Mouse (Mus musculus): ENCODE data around the gene Foxp4.
A peak's percentile ranks its signal among the peaks of the same experiment; 100 is the strongest.

Foxp4 gene

DNA sequence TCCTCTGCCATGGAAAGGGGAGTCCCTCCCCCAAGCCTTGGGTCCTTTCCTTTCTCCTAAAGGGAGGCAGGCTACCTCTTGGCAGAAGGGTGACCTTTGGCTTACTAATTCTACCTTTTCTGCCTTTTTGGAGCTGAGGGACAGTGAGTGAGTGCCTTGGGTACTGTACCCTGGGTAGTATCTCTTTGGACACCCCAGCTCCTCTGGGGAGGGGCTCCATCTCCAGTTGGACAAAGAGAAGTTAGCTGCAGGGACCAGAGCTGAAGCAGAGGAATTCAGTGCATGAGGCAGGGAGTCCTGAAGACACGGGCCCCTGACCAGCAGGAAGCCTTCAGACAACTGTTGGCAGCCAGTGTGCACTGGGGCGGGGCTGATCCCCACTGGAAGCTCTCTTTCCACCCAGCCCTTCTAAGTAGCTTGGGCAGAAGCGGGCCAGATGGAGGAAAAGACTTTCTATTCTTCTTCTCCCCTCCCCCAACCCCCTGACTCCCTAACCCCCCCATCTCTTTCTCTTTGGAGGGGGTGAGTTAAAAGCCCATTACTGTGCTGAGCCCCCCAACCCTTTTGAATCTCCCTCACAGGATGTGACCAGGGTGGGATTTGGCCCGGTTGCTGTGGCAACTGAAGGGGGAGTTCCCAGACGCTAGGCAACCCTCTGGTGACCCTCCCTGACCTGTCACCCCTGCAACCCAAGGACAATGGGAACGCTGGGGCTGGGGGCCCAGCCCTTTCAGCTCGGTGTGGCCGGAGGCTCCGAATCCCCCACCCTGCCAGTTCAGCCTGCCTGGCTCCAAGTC, 26.3 kb downstream of the Foxp4 start:
- DNase-seq (ENCODE audit: low spot score in 2 of 2) = no peak

DNA sequence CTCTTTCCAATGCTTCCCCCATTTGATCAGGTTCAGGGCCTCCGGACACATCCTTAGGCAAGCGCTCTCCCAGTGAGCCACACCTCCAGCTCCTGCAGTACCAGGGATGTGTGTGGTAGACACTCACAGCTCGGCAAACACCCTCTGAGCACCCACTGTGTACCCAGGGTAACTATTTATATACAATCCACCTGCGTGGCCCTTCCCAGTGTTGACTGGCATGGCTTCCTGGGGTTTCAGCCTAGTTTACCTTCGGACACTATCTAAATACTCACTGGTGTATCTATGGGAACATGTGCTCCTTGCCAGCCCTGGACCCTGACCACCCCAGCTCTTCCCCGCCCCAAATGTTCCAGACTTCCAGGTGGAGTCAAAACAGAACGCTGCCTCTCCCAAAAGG, 34.7 kb downstream of the Foxp4 start:
- DNase-seq (ENCODE audit: low spot score in 2 of 2) = no peak

DNA sequence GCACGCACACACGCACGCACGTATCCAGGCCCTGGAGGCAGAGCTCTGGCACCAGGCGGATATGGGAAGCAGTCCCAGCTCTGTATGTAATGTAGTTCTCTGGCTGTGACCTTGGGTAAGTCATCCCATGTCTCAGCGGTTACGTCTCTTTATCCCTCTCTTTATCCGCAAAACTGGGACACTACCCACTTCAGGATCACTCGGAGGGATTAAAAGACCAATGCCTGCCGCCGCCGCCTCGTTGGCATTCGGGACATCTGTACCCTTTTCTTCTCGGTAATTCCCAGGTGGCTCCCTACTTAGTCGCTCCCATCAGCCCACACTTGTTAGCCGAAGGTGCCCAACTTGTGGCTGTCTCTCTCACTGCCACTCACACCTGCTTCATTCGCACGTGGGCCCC, 35.2 kb downstream of the Foxp4 start:
- no peak for DNase-seq (ENCODE audit: low spot score in 2 of 2)

DNA sequence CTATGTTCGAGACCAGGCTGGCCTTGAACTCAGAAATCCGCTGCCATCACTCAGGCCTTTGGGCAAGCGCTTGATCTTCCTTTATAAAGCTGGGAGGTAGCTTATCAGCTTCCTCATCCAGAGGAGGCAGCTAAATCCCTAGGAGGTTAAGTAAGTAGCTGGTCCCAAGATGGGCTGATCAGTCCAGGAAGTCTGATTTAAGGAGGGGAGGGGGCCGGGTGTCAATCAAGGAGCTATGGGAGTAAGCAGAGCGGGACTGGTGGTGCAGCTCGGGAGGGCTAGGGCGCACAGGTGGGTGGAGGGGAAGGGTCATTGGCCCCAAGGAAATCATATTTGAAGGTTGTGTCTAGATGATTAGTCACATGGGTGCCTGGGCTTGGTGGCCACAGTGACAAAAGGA, 35.8 kb downstream of the Foxp4 start:
- no peak for DNase-seq (ENCODE audit: low spot score in 2 of 2)

DNA sequence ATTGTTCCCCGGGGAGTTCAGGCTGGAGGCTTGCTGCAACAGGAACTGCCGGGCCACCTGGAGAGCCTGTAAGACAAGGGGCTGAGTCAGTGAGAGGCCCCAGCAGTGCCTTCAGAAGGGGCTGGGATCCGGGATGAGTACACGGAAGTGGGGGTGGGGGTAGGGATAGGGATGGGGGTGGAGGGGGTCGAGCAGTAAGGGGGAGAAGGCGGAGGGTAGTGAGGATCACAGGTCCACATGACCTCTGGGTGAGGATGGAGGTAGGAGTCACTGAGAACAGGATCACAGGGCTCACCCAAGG, 36.3 kb downstream of the Foxp4 start:
- no peak for DNase-seq (ENCODE audit: low spot score in 2 of 2)

DNA sequence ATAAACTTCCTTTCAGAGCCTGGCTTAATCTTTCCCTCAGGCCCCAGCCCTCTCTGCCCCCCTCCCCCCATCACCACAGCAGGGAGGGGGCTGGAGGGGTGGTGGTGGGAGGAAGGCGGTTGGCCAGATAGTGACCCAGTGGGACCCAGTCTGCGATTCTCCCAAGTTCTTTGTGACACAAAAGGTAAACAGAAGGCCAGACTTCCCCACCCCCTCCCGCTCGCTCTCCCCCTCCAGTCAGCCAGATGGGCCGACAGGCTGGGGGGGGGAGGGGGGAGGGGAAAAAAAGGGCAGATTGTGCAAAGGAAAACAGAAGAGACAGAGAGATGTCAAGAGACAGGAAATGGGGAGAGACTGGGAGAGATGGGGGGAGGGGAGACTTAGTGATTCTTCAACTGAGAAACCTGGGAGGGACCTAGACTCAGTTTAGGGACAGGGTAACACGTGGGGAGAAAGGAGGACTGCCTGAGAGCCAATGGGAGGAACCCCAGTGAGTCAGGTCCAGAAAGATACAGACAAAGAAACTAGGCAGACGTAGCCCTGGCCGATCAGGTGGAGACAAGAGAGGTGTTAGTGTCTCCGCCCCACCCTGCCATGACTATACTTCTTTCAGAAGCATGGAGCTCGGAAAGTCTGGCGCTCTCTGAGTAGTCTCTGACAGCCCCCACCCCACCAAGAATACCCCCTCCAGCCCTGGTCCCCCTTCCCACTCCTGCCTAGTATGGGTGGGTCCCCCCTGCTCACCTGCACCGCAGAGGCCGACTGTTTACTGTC, 36.9 kb downstream of the Foxp4 start:
- no peak for DNase-seq (ENCODE audit: low spot score in 2 of 2)

DNA sequence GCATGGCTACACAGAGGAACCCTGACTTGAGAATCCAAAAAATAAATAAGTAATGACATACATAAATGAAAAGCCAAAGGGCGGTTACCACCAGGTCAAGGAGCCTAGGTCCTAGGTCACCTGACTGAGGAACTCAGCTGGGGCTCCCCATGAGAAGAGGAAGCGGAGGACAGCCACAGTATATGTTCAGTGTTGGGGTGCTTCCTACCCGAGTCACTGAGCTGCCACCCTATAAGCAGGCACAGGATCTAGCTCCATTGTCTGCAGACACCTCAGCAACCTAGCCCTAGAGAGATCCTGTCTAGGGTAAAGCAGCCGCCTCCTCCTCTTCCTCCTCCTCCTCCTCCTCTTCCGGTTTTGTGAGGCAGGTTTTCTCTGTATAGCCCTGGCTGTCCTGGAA, 41.3 kb downstream of the Foxp4 start:
- DNase-seq (ENCODE audit: low spot score in 2 of 2) = no peak

DNA sequence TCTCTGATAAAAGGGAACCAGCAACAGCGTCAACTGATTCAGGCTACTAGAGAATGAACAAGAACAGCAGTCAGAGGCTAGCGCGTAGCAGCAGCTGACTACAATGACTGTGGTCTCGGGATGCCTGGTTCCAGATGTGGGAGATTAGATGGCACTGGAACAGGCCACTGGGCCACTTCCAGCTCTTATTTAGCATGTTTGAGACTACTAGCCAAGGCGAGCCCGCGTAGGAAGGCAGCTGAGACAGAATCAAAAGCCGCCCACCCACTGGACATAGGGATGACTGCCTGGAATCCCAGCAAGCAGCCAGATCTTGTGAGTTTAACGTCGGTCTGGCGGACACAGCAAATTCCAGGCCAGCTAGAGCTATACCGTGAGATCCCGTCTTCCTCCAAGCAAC, 43.1 kb downstream of the Foxp4 start:
- no peak for DNase-seq (ENCODE audit: low spot score in 2 of 2)

DNA sequence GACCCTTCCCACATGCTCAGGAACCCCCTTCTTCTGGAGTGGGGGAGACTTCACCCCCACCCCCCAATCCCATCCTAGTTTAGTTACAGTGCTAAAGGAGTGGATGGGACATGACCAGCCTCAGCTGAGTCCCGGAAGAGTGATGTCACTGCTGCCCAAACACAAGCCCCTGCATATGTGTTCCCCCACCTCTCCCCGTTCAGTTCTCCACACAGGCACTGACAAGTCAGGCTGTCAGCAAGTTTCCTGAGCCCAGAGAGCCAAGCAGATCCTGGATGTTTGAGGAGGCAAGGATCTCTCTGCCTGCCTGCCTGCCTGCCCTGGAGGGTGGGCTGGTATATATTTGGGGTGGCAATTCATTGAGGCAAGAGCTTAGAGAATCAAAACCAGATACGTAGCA, 45.2 kb downstream of the Foxp4 start:
- DNase-seq (ENCODE audit: low spot score in 2 of 2) = no peak

DNA sequence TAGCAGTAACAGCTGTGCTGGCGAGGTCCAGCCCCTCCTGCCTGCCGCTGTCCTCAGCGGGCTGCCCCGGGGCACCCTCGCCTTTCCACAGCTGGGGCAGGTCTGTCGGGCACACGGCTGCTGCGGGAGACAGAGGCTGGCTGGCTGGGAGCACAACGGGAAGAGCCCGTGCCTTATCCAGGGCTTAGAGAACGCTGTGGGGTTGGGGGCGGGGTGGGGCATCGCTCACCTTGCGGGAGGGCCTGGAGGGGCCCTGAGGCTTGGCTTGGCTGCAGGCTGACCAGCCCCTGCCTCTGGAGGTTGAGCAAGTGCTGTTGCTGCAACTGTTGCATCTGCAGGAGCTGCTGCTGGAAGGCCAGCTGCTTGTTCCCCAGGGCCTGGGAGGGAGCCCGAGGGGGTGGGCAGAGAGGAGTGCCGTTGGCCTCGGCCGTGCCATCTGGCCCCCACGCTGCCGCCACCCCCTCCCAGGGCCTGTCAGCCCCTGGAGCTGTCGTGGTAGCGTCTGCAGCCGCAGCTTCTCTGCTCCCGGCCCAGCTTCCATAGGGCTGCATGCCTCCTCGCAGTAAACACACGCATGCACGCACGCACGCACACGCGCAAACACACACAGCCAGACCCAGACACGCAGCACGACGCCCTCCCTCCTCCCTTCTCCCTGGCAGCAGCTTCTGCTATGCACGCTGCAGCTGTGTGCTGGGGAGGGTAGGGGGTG, 45.9 kb downstream of the Foxp4 start:
- peak; percentile 76 to 82 for DNase-seq (ENCODE audit: low spot score in 2 of 2)

DNA sequence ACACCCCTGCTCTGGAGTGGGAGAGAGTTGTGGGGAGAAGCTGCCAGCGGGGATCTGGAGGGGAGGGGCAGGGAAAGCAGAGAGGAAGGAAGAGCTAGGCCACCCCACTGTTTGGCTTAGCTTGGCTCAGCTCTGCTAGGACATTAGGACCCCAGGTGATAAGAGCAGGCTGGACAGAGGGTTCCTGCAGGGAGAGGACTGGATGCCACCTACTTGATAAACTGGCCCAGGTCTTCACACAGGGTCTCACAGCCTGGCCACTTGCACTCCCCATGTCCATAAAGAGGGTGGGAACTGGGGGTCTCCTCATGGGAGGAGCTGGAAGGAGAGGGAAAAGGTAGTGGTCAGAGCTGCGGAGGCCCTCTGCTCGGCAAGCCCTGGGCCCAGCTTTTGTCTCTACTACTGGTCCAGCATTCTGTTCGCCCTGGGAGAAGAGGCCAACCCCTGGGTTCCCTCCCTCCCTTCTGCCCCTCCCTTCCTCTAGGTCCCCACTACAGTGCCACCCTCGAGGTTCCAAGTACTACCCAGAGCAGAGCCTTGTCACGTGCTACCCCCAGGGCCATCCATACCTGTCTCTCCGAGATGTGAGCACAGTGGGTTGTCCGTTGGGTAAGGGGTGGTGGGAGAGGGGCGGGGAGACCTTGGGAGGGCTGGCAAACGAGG, 46.6 kb downstream of the Foxp4 start:
- DNase-seq (ENCODE audit: low spot score in 2 of 2) = no peak

DNA sequence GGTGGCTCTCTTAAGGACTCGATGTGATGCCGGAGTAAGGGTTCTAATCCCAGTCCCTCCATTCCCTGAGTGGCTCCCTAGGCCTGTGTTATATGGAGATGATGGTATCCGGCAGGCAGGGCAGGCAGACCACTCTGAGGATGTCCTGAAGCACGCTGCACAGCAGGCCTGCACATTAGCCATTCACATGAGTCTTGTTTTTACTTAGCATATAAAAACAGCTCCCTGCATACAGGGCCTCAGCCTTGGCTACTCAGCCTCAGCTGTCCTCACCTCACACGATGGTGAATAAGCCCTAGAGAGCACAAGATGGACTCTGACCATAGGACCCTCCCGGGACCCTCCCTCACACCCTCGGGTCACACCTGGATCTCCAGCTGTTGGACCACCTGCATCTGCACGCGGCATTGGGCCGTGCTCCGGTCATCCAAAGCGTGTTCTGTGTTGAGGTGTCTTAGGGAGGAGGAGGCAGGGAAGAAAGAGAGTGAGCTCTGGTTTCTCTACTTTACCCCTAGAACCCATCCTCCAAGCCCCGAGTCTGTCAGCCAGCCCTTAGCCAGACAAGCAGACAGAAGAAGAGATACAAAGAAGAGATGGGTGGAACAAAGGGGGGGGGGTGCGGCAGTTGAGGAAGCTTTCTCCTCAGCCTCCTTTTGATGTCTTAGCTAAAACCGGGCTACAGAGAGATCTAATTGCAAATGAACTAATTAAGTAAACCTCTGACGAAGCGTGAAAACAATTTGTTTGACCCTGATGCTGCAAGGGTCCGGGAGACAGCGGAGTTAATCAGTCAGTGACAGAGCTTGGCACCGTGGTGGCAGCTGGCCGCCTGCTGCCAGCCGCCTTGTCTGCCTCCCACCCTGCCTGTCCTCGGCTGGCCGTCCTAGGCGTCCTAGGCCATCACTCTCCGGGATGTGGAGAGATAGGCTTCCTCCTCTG, 47.4 kb downstream of the Foxp4 start:
- DNase-seq (ENCODE audit: low spot score in 2 of 2) = no peak

DNA sequence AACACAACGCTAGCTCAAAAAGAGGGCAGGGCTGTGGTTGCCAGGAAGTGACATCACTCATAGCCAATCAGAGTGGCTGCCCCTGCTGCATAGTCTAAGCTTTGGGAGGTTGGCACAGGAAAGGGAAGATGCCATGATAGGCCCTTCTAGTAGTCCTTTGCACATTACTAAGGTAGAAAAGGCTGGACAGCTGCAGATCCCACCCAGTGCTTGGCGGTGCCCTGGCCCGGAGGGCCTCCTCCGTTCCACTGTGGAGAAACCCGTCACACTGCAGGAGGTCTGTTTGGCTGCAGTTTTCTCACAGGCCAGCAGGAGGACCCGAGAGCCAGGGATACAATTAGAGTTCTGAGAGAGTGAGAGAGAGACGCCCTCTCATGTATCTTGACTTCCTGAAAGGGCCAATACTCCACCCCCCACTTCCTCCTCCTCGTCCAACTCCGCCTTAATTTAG, 51.1 kb downstream of the Foxp4 start:
- peak; percentile 90 to 94 for DNase-seq (ENCODE audit: low spot score in 2 of 2)

DNA sequence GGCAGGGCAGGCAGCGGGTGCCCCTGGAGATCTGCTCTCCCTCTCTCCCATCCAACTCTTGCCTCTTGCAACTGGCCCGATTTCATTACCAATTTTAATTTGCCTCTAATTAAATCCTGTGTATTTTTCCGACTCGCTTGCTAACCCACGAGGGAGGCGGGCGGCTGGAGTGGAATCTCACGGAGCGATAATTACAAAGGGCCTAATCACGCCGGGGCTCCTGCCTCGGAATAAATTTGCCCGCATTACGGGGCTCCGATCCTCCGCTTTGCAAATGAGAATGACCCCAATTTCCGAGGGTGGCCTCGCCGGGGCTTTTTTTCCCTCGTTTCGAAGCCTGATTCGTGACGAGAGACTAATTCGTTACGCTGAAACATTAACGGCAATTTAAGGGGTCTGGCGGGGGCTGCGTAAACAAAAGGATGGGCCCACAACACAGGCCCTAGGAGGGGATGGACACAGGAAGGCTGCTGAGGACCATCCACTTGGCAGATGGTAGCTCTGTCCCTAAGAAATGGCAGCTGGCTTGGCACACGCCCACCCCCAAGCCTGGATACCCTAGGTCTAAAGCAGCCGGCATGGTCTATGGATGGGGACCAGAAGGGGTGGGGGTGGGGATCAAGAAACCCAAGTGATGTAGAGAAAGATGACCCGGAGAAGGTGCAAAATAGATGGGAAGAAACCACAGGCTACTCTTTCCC, 52.0 kb downstream of the Foxp4 start:
- DNase-seq (ENCODE audit: low spot score in 2 of 2) = no peak

DNA sequence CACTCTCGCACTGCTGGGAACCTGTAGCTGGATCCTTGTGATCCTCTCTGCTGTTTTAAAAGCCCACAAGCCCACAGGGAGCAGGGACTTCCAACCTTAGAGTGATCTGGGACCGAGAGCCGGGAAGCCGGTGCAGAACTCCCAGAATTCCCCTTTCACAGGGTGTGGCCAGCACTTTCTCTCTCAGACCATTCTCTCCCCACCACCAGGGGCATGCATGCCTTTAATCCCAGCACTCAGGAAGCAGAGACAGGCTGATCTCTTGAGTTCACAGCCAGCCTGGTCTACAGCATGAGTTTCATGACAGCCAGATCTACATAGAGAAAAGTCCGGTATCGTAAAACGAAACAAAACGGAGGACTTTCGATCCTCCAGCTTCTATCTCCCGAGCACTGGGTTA, 54.6 kb downstream of the Foxp4 start:
- DNase-seq (ENCODE audit: low spot score in 2 of 2) = no peak

DNA sequence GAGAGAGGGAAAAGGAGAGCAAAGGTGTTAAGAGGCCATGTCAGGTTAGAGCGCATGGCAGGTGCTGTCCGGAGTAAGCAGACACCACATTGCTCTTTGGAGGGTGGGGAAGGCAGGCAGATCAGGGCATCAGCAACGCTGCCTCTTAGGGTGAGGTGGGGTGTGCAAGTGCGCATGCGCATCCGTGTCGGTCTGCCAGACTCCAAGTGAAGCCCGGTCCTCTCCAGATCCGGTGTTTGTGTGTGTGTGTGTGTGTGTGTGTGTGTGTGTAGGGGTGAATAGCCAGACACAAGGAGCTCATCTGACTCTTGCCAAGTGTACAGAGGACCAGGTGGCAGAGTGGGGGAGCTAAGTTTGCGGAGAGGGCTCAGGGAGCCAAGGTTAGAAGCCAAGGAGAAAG, 58.4 kb downstream of the Foxp4 start:
- no peak for DNase-seq (ENCODE audit: low spot score in 2 of 2)

DNA sequence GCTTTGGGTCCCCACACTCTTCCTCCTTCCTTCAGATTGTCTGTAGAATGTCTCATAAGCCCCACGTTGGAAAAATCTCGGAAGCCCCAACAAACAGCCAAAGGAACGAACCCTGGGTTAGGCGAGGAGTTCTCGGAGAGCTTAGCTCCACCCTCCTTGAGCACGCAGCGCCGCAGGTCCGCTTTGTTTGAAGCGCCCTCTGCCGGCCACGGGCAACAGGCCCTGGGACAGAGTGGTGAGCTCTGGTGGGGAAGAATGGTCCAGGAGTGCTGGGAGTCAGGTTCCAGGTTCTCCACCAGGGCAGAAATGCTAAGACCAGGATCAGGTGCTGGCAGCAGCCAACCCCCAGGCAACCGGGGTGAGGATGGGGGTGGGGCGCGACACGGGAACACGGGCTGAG, 59.9 kb downstream of the Foxp4 start:
- DNase-seq (ENCODE audit: low spot score in 2 of 2) = peak; percentile 74 to 84

DNA sequence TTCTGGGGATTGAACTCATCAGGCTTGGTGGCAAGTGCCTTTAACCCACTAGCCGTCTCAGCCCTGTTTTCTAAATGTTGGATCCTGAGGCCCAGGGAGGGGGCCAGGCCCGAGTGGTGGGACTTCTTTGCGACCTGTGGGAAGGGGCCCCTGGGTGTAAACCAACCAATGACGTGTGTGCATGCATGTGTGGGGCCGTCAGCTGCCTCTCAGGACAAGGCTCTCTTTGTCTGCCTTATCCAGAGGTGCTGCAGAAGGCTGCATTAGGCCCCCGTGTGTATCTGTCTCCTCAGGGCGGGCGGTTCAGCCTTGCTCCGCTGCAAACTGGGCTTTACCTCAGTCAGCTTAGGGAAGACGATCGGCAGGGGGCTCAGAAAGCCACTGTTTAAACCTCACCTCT, 61.0 kb downstream of the Foxp4 start:
- DNase-seq (ENCODE audit: low spot score in 2 of 2) = no peak

DNA sequence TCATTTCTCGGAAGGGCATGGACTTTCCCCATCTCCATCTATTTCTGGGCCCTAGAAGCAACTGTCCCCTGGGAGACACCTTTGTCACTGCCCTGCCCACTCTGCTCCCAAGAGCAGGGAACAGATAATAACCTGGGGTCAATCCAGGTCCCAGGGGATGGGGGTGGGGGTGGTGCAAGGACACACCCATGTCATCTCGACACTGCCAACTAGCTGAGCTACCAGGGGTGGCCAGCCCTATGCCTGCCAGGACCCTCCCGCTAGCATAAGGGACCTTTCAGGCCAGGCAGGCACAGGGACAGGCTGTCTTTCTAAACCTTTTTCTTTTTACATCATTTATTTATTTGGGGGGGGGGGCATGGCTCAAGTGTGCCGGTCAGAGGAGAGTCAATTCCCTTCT, 61.4 kb downstream of the Foxp4 start:
- no peak for DNase-seq (ENCODE audit: low spot score in 2 of 2)

DNA sequence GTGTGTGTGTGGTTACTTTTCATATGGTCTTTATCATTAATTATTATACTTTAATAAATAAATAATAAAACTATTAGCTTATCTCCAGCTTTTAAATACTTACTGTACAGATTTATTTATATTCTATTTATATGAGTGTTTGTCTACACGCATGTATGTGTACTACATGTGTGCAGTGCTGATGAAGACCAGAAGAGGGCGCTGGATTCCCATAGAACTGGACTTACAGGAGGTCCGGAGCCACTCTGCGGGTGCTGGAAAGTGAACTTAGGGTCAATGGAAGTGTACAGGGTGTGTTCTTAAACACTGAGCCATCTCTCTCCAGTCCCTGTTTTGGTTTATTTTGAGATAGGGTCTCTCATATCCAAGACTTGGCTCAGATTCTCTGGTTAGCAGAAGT, 68.9 kb downstream of the Foxp4 start:
- no peak for DNase-seq (ENCODE audit: low spot score in 2 of 2)

DNA sequence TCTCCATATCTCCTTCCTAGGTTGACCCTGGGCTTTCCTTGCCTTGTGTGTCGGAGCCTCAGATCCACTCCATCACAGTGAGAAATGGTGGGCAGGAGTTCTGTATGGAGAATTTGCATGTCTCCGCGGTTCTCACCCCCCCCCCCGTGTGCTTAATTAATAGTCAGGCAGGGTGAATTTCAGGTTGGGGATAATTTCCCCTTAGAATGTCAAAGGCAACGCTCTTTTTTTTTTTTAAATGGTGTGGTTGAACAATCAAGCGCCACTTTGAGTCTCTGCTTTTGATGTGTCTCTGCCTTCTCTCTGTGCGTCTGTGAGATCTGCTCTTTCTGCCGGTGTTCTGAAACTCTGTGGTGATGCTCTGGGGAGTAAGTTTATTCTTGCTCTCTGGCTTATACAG, 69.5 kb downstream of the Foxp4 start:
- DNase-seq (ENCODE audit: low spot score in 2 of 2) = no peak

All from frontal cortex, postnatal 36 days (tissue).